Mouse (Mus musculus) heart, adult 9 months (tissue): ENCODE measurements around the gene Tbc1d25.
A peak's percentile ranks its signal among the peaks of the same experiment; 100 is the strongest.

Experiments used
- DNase-seq, 2 experiments: peaks; one replicate each; pipeline ENCODE4 v3.0.0; 2022; ENCODE audit warnings: low spot score in 2 of 2

Gene Tbc1d25

GRCm38 (mm10) chrX:8175504-8176385, at the start of gene Tbc1d25:
Gene Tbc1d25 (minus strand): TSS chrX:8176181.
- peak; percentile 88 to 90 for DNase-seq

GRCm38 (mm10) chrX:8223473-8223872, 47.5 kb upstream of the Tbc1d25 start:
- no peak for DNase-seq

- DNase-seq, result peak; percentile 1 to 15
Measured at GRCm38 (mm10) chrX:8222678-8223421, 46.9 kb upstream of the Tbc1d25 start.

- DNase-seq, result no peak
Measured at GRCm38 (mm10) chrX:8222296-8222677, 46.3 kb upstream of the Tbc1d25 start.

- DNase-seq, result no peak
Measured at GRCm38 (mm10) chrX:8219651-8220050, 43.7 kb upstream of the Tbc1d25 start.

GRCm38 (mm10) chrX:8218114-8218513, 42.1 kb upstream of the Tbc1d25 start:
- no peak for DNase-seq

GRCm38 (mm10) chrX:8217383-8217782, 41.4 kb upstream of the Tbc1d25 start:
- no peak for DNase-seq

GRCm38 (mm10) chrX:8211490-8212207, 35.7 kb upstream of the Tbc1d25 start:
- DNase-seq, result no peak

- DNase-seq, result no peak
Measured at GRCm38 (mm10) chrX:8209720-8210119, 33.7 kb upstream of the Tbc1d25 start.

GRCm38 (mm10) chrX:8207224-8207623, 31.2 kb upstream of the Tbc1d25 start:
- DNase-seq, result no peak

GRCm38 (mm10) chrX:8206694-8207197, 30.8 kb upstream of the Tbc1d25 start:
- no peak for DNase-seq

- peak; percentile 79 to 83 for DNase-seq
Measured at GRCm38 (mm10) chrX:8206015-8206693, 30.2 kb upstream of the Tbc1d25 start, which contains the start of gene Porcn. Gene Porcn (minus strand): TSS chrX:8206525.

- DNase-seq, result no peak
Measured at GRCm38 (mm10) chrX:8205551-8205950, 29.6 kb upstream of the Tbc1d25 start.

- DNase-seq, result no peak
Measured at GRCm38 (mm10) chrX:8205088-8205487, 29.1 kb upstream of the Tbc1d25 start.

- DNase-seq, result no peak
Measured at GRCm38 (mm10) chrX:8204076-8204475, 28.1 kb upstream of the Tbc1d25 start.

GRCm38 (mm10) chrX:8203105-8203504, 27.1 kb upstream of the Tbc1d25 start:
- DNase-seq, result no peak

GRCm38 (mm10) chrX:8193419-8193723, 17.4 kb upstream of the Tbc1d25 start, which contains the start of gene Ebp:
Gene Ebp (minus strand): TSS chrX:8193512.
- DNase-seq, result peak in 1 of 2 experiments; percentile 2

- peak; percentile 84 to 88 for DNase-seq
Measured at GRCm38 (mm10) chrX:8192640-8193418, 16.8 kb upstream of the Tbc1d25 start.

- DNase-seq, result no peak
Measured at GRCm38 (mm10) chrX:8192126-8192639, 16.2 kb upstream of the Tbc1d25 start.

GRCm38 (mm10) chrX:8182871-8183540, 7.0 kb upstream of the Tbc1d25 start:
- DNase-seq, result no peak
